Mouse (Mus musculus) neural tube, embryonic 10.5 days (tissue): ENCODE data around the gene Ddx27.
"Not testable (repeated sequence)": the region's sequence is repeated elsewhere in the genome, so short reads cannot be mapped to it uniquely, and the experiment has no call there.

Source experiments
- DNase-seq: peaks from one replicate; pipeline ENCODE4 v3.0.0-alpha.2; 2017; ENCODE audit warnings: low spot score; ENCODE audit errors: extremely low spot score

Gene Ddx27

GRCm38 (mm10) chr2:167014702-167015381 is at the start of gene Ddx27:
TSS of gene Ddx27 (plus strand) at chr2:167015193.
- DNase-seq: peak; percentile 94

GRCm38 (mm10) chr2:166973153-166973552 is 41.8 kb upstream of the Ddx27 start:
- DNase-seq: no peak

DNA sequence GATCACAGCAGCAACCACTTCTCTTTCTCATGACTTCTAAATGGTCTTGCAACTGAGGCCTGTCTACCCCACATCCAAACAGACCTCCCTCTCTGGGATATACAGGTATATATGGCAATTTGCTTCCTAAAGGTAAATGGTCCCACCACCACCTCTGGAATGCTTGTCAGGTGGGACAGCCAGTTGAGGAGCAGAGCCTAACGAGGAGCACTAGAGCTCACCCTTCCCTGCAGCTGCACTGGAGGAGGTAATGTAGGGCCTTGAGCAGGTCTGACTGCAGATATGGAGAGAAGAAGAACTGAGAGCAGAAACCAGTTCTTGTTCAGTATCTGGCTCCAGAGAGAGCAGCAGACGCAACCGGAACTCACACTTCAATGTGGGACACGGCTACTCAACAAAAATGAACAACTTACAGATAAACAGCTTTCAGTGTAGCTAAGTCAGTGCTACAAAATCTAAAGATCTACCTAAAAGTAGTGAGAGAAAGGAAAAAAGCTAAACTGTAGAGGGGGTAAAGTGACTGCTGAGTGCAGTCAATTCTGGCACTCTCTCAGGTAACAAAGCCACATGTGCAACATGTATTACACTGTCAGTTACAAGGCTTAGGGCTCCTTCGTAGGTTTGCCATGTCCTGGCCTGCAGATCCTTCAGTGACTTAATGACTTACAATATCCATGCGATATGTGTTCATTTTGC is 40.7 kb upstream of the Ddx27 start:
- DNase-seq: no peak

GRCm38 (mm10) chr2:166976356-166976755 is 38.6 kb upstream of the Ddx27 start:
- no peak for DNase-seq

- no peak for DNase-seq
Observed at GRCm38 (mm10) chr2:166977490-166977889, 37.5 kb upstream of the Ddx27 start.

DNA sequence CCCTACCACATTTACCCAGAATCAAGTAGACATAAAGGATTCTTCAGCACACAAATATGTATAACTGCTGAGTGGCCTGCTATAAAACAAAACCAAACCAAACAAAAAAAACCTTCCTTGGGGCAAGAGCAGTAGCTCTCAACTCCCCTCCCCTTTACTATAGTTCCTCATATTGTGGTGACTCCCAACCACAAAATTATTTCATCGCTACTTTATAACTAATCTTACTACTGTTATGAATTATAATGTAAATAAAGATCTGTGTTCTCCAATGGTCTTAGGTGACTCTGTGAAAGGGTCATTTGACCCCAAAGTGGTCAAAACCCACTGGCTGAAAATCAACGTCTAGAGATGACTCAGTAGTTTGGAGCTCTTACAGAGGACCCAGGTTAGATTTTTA is 34.8 kb upstream of the Ddx27 start:
- no peak for DNase-seq

GRCm38 (mm10) chr2:166983351-166983894 is 31.6 kb upstream of the Ddx27 start:
- DNase-seq: no peak

GRCm38 (mm10) chr2:166990861-166991260 is 24.1 kb upstream of the Ddx27 start:
- DNase-seq: no peak

DNA sequence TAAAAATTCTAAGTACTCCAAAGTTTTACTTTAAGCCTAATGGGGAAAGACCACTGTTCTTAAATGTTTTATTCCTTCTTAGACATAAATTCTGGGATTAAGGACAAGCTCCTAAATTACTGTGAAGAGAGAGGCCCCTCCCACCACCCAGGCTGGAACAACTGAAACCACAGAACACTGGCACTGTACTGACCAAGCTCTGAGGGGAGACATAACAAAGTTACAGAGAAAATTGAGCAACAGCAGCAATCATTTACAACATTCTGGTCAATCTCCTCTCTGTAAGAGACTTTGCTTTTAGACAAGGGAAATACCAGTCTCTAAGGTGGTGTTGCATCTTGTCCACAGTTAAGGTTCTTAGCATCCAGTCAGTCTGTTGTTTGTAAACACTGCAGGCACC is 23.0 kb upstream of the Ddx27 start:
- DNase-seq: no peak

DNA sequence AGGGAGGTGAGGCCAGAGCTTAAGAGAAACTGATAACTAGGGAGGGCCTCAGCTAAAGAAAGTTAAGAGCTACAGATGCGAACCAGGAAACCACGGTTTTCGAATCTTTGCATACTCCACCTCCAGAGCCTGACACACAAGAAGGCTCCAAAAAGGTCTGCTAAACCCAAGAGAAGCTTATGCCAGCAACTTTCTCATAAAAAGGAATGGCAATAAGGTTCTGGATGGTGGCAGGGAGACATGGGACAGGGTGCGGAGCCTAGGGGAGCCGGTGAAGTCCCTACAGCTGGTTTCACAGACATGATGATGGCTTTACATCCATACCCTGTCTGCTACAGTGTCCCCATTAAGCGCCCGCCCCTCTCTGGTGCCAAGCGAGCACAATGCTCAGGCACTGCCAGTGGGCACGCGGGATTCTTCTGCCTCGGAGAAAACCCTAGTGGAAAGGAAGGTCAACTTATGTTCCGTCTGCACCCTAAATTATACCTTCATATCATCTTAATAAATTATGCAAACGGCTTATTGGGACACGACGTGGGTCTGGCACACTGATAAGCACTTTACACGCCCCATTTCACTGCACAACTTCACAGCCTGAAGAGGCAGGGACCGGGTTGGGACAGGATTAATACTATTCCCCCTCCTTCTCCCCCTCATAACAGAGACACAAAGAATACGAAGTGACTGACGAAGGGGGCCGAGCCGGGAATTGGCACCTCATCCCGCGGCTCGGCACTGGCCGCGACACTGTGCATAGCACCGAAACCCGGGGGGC is 19.8 kb upstream of the Ddx27 start:
- peak; percentile 46 for DNase-seq

DNA sequence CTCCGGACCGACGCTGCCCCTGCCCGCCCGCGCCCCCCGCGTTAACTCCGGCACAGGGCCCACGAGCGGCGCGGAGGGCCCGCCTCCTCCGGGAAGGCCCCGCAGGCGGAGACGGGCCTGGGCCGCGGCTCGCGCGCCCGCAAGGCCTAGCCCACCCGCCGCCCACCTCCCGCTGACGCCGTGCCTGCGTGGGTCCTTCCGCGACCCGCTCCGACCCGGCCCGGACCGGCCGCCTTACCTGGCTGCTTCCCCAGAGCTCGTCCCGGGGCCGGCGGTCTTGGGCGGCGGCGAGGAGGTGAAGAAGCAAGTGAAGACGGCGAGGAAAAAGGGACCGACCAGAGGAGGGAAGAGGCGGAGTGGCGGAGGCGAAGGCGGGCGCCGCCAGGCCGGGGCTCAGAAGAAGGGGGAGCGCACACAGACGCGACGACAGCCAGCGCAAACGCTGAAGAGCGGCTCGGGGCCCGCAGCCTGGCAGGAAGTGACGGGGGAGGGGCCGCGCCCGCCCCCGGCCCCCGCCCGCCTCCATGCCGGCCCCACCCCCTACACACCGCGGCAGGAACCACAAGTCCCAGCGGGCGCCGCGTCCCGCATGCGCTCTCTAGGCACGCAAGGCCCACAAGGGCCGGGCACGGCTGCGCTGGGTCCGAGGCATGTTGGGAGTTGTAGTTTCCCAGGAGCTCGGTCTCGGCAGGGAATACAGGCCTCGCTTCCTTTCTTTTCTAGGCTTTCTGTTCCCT is 19.0 kb upstream of the Ddx27 start, which contains the start of gene Stau1:
Stau1 (minus strand) TSS at position 504 of the 737 bp plus-strand sequence.
- DNase-seq: peak; percentile 92

- DNase-seq: no peak
Observed at GRCm38 (mm10) chr2:166996533-166996894, 18.5 kb upstream of the Ddx27 start.

- DNase-seq: no peak
Observed at GRCm38 (mm10) chr2:167001486-167001885, 13.5 kb upstream of the Ddx27 start.

DNA sequence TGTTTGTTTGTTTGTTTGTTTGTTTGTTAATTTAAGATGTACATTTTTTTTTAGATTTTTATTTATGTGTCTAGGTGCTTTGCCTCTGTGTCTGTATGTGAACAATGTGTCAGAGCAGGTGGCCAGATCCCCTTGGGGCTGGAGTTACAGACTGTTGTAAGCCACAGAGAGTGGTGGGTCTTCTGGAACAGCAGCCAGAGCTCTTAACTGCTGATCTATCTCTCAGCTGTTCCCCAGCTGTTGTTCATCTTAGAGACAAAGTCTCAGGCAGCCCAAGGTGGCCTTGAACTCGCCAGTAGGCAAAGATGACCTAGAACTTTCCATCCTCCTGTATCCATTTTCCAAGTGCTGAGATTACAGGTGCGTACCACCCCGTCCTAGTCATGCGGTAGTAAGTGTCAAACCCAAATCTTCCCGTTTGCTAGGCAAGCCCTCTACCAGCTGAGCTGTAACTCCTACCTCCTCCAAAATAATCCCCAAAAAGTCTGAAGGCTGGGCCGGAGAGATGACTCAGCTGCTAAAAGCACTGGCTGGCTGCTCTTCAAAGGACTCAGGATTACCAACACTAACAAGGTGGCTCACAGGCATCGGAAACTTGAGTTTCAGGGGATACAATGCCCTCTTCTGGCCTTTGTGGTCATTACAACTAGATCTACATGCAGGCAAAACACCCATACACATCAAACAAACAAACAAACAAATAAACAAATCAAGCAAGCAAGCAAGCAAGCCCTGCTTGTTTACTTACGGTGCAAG is 10.7 kb upstream of the Ddx27 start:
- peak; percentile 42 for DNase-seq

DNA sequence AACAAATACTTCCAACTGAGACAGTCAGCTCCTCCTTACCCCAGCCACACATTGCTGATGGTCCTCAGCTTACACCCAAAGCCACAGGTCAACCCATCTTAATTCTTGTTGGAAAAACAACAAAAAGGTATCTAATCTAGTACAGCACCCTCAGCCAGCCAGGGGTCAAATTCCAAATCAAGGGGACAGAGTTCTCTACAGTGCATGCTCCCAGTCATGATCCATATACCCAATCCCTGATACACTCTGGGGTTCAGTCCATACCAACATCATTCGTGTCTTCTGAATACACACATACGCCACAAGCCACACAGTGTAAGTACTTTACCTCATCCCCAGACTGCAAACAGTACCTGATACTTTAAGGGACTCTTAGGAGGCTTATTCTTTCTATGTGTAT is 8.6 kb upstream of the Ddx27 start:
- no peak for DNase-seq

GRCm38 (mm10) chr2:167007001-167007491 is 7.9 kb upstream of the Ddx27 start:
- DNase-seq: no peak

DNA sequence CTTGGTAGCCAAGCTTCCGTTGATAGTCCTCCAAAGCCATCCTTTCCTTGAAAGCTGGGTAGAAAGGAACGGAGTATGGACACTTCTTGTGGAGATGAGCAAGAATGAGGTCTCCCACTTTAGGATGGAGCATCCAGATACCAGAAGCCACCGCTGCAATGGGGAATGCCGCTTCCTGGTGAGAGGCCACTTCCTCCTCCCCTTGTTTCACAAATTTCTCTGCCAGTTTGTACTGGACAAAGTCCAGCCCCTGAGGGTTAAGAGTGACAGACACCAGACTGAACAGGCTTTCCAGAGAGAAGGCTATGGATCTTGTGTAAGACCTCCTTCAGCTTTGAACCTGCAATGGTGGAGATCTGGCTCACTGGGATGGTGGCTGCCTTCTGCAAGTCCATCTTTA is 7.4 kb upstream of the Ddx27 start:
- DNase-seq: not testable (repeated sequence)

DNA sequence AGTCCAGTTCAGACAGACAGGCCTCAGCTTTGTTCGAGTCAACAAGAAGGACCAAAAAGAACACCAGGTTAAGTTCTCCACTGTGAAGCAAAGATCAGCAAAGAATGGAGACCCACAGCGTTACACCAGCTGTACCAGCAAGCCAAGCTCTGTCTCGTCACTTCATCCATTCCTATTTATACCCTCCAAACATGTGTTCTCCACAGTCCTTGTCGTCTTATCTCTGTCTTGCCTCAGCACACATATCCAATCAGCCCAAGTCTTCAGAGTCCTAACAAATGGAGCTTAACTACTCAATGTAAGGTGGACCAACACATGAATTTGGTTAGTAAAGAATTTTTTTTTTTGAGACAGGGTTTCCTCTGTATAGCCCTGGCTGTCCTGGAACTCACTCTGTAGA is 5.5 kb upstream of the Ddx27 start:
- no peak for DNase-seq

- DNase-seq: no peak
Observed at GRCm38 (mm10) chr2:167010546-167010945, 4.4 kb upstream of the Ddx27 start.

- no peak for DNase-seq
Observed at GRCm38 (mm10) chr2:167015382-167015718, 357 bp downstream of the Ddx27 start.

GRCm38 (mm10) chr2:167019396-167019795 is 4.4 kb downstream of the Ddx27 start:
- DNase-seq: no peak
